Mouse (Mus musculus) spleen, adult 2 months (tissue): ENCODE results near the gene Bcap29. TPM values are rescaled to one million over a fixed set of nuclear protein-coding genes. Genes with fewer than 3 reads are reported as not detected.

Experiments used
- DNase-seq, 2 experiments: peaks; one replicate each; pipeline versions ENCODE4 v3.0.0 to v3.0.0-alpha.2; 2012 to 2021; ENCODE audit warnings: low spot score in 2 of 2, low read depth in 1 of 2
- H3K27ac ChIP-seq: fragments of 200-500 bp; 2 replicates; pipeline ENCODE4 v1.5.1; 2012; ENCODE audit warnings: low read length, inconsistent platforms; ENCODE audit not compliant: insufficient read depth
- H3K27me3 ChIP-seq: fragments of 200-500 bp; 2 replicates; pipeline ENCODE4 v1.6.1; 2012; ENCODE audit warnings: mild to moderate bottlenecking, moderate library complexity, low read length, inconsistent platforms; ENCODE audit not compliant: control insufficient read depth, insufficient read depth
- H3K36me3 ChIP-seq: fragments of 200-500 bp; 2 replicates; pipeline ENCODE4 v1.6.1; 2012; ENCODE audit warnings: mild to moderate bottlenecking, low read length, inconsistent platforms; ENCODE audit not compliant: control insufficient read depth, insufficient read depth
- H3K4me1 ChIP-seq: fragments of 200-500 bp; 2 replicates; pipeline ENCODE4 v1.6.1; 2011; ENCODE audit warnings: inconsistent platforms; ENCODE audit not compliant: control insufficient read depth, insufficient read depth, insufficient read length
- H3K4me3 ChIP-seq: fragments of 200-500 bp; 2 replicates; pipeline ENCODE4 v1.5.1; 2011; ENCODE audit warnings: mild to moderate bottlenecking, inconsistent platforms; ENCODE audit not compliant: insufficient read depth, insufficient read length; ENCODE audit errors: extremely low read depth
- CTCF ChIP-seq: fragments of 200-500 bp; IDR thresholded peaks from 2 replicates; pipeline ENCODE4 v1.5.1; 2011; ENCODE audit warnings: mild to moderate bottlenecking, inconsistent platforms; ENCODE audit not compliant: insufficient read depth, insufficient read length, insufficient replicate concordance; ENCODE audit errors: extremely low read depth
- POLR2A ChIP-seq: fragments of 200-500 bp; IDR thresholded peaks from 2 replicates; pipeline ENCODE4 v1.6.1; 2011; ENCODE audit warnings: low read depth, low read length, inconsistent platforms
- WGBS: fragments of 180-500 bp; shearing (Covaris S2); methylation state at CpG from one replicate; pipeline ENCODE4 v1.1.7; 2018; 5-methylcytosine and 5-hydroxymethylcytosine counted together
- polyA plus RNA-seq: library from polyadenylated mRNA; depleted of rRNA; stranded (reverse); fragments of >200 nt; gene quantifications from 2 replicates; pipeline ENCODE4 v1.2.3, GENCODE M21; 2012; rRNA removed

Bcap29 gene
- polyA plus RNA-seq, 1 experiment = 1.6 TPM

GRCm38 (mm10) chr12:31560002-31560401 is 74.5 kb downstream of the Bcap29 start:
- DNase-seq = no peak
- peaks cover 12% of the 10 kb centered on the region for H3K27me3 ChIP-seq
- H3K36me3 ChIP-seq = no peaks in the 10 kb centered on the region
- H3K4me1 ChIP-seq = peaks cover 5% of the 10 kb centered on the region
- 27% methylated on average over 5 of the region's 5 CpGs for WGBS
- no peak overlapping the region for H3K27ac ChIP-seq
- H3K4me3 ChIP-seq = no peak overlapping the region
- TF ChIP-seq CTCF (no peak), POLR2A (no peak)

- WGBS = 79% methylated on average over 1 of the region's 1 CpGs
- no peak for TF ChIP-seq POLR2A
- TF ChIP-seq CTCF = no peak
- DNase-seq = no peak
- Histone ChIP-seq H3K36me3 (no peaks in the 10 kb centered on the region), H3K27ac (no peak overlapping the region), H3K27me3 (peaks cover 7% of the 10 kb centered on the region), H3K4me3 (no peak overlapping the region), H3K4me1 (peaks cover 5% of the 10 kb centered on the region)
Measured at GRCm38 (mm10) chr12:31554371-31554770, 80.1 kb downstream of the Bcap29 start.

GRCm38 (mm10) chr12:31551252-31551651 is 83.2 kb downstream of the Bcap29 start:
- WGBS = 52% methylated on average over 1 of the region's 1 CpGs
- Histone ChIP-seq H3K27me3 (no peaks in the 10 kb centered on the region), H3K36me3 (no peaks in the 10 kb centered on the region), H3K4me1 (no peaks in the 10 kb centered on the region), H3K27ac (no peak overlapping the region), H3K4me3 (no peak overlapping the region)
- no peak for DNase-seq
- TF ChIP-seq CTCF (no peak), POLR2A (no peak)

DNA sequence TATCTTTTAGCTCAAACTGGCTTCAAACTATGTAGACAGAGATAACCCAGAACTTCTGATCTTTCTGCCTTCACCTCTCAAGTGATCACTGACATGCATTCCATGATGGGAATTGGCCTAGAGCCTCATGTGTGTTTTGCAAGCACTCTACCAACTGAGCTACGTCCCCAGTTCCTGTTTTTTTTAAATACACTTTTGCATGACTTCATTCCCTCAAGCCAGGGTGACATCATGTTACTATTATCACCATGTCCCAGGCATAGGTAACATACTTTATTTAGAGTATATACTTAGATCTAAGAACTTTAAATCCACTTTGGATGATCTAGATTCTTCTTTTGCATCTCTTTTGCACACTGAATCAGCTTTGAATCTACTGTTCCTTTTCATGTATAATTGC is 88.4 kb downstream of the Bcap29 start:
- Histone ChIP-seq H3K27ac (no peak overlapping the region), H3K36me3 (no peaks in the 10 kb centered on the region), H3K27me3 (no peaks in the 10 kb centered on the region), H3K4me1 (no peaks in the 10 kb centered on the region), H3K4me3 (no peak overlapping the region)
- TF ChIP-seq CTCF = no peak
- no peak for TF ChIP-seq POLR2A
- WGBS = 13% methylated on average over 1 of the region's 1 CpGs
- DNase-seq = no peak

GRCm38 (mm10) chr12:31545219-31545618 is 89.2 kb downstream of the Bcap29 start:
- no peak for DNase-seq
- TF ChIP-seq CTCF (no peak), POLR2A (no peak)
- Histone ChIP-seq H3K4me3 (no peak overlapping the region), H3K36me3 (no peaks in the 10 kb centered on the region), H3K4me1 (no peaks in the 10 kb centered on the region), H3K27me3 (no peaks in the 10 kb centered on the region), H3K27ac (no peak overlapping the region)
- 50% methylated on average over 2 of the region's 2 CpGs for WGBS

GRCm38 (mm10) chr12:31541541-31541940 is 92.9 kb downstream of the Bcap29 start:
- Histone ChIP-seq H3K27ac (no peak overlapping the region), H3K27me3 (no peaks in the 10 kb centered on the region), H3K4me3 (no peak overlapping the region), H3K4me1 (no peaks in the 10 kb centered on the region), H3K36me3 (no peaks in the 10 kb centered on the region)
- DNase-seq = no peak
- TF ChIP-seq CTCF (no peak), POLR2A (no peak)
- WGBS = 78% methylated on average over 5 of the region's 5 CpGs

Other genes with a start within 250 kb of the Bcap29 start
- gene Slc26a3, start 243.8 kb downstream of the Bcap29 start, polyA plus RNA-seq = 0.07 TPM in 1 of 2 replicates, not detected in the other
- 6.9 and 8.6 TPM in 2 replicates for gene Cbll1, start 135.0 kb downstream of the Bcap29 start, polyA plus RNA-seq
- gene Slc26a4, start 74.7 kb downstream of the Bcap29 start, polyA plus RNA-seq = not detected in 2 replicates
- 1.3 and 2.0 TPM in 2 replicates for gene Dus4l, start 20.2 kb upstream of the Bcap29 start, polyA plus RNA-seq
- gene Cog5, start 20.2 kb upstream of the Bcap29 start, polyA plus RNA-seq = 10.8 and 11.7 TPM in 2 replicates
- not detected in 2 replicates for gene Gpr22, start 79.3 kb upstream of the Bcap29 start, polyA plus RNA-seq